Mouse (Mus musculus): ENCODE results near the gene Zfp599.

GRCm38 (mm10) chr9:22230061-22230460, 29.6 kb downstream of the Zfp599 start:
- TF ChIP-seq HCFC1 (IDR thresholded peaks at IDR 0.05; ENCODE audit: borderline replicate concordance, insufficient read depth, low read length) (no peak), MAFK (IDR thresholded peaks at IDR 0.05; ENCODE audit: insufficient read depth, low read depth, low read length) (no peak), ZNF384 (IDR thresholded peaks at IDR 0.05; ENCODE audit: low read depth, low read length) (no peak), ZC3H11A (IDR thresholded peaks at IDR 0.05; ENCODE audit: borderline replicate concordance, low read depth, low read length) (no peak), CHD2 (IDR thresholded peaks at IDR 0.05; ENCODE audit: low read depth, low read length) (no peak)

All from ES-E14 (cell line).